Mouse (Mus musculus): ENCODE data around the gene Nenf. TPM values are rescaled to one million over a fixed set of nuclear protein-coding genes. Genes with fewer than 3 reads are reported as not detected.

Nenf gene
- polyA plus RNA-seq (2014; fragmentation: Nextera tagmentation; extraction: Ambion mirVana) = 138 and 157 TPM in 2 replicates

DNA sequence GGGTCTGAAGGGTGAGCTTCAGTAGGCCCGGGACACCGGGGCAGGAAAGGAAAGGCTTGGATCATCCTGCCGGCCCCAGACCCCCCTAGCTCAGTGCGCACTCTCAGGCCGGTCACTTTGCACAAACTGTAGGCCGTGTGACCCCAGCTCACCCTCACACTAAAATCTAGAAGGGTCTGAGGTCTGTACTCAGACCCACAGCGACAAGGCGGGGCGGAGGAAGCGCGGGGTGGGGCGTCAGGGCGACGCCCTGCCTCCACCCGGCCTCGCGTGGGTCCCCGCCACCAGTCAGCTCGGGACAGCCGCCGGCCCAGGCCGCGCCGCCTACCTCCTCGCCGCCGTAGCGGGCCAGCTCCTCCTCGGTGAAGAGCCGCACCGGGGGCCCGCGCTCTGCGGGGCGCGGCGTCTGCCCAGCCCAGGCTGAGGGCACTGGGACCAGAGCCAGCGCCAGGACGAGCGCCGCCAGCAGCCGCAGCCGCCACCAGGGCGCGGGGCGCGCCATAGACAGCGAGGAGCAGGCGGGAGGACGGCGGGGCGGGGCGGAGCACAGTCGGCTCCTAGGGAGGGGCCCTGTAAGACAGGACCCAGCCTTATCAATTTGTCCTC, at the start of gene Nenf:
Gene Nenf (minus strand): TSS at position 604 of the 606 bp plus-strand sequence.
- WGBS = under 1% methylated on average over 54 of the region's 54 CpGs
- peaks cover 11 to 13% of the 10 kb centered on the region in 2 experiments for H3K4me1 ChIP-seq (ENCODE audit: control insufficient read depth in 2 of 2, insufficient read depth in 2 of 2, low read length in 2 of 2)

DNA sequence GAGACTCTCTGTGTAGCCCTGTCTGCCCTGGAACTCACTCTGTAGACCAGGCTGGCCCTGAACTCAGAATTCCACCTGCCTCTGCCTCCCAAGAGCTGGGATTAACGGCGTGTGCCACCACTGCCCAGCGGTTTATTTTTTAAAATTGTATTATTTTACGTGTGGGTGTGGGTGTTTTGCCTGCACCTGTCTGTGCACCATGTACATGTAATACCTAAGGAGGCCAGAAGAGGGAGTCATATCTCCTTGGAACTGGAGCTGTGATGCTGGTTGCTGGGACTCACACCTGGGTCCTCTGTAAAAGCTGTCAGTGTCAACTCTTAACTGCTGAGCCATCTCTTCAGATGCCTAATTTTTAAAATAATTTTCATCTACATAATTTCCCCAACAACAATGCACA, 46.5 kb upstream of the Nenf start:
- no peak for ATAC-seq (ENCODE audit: insufficient number of reproducible peaks, insufficient read depth, low FRiP score, low read depth)
- H3K36me3 ChIP-seq (ENCODE audit: control insufficient read depth, insufficient read depth, low read length) = peaks cover 67% of the 10 kb centered on the region
- H3K4me3 ChIP-seq (ENCODE audit: control insufficient read depth in 1 of 2, insufficient read depth in 1 of 2, low read depth in 1 of 2, low read length in 2 of 2) = no peak overlapping the region
- WGBS = 77% methylated on average over 4 of the region's 4 CpGs
- H3K27me3 ChIP-seq (ENCODE audit: control insufficient read depth, insufficient read depth, low read length) = no peaks in the 10 kb centered on the region
- H3K27ac ChIP-seq (replicated peaks in 1 of 2; ENCODE audit: control insufficient read depth in 1 of 2, insufficient read depth in 1 of 2, low read depth in 2 of 2, low read length in 2 of 2) = no peak overlapping the region
- H3K9me3 ChIP-seq (ENCODE audit: control insufficient read depth, low read length) = no peaks in the 10 kb centered on the region
- H3K4me1 ChIP-seq (ENCODE audit: control insufficient read depth in 2 of 2, insufficient read depth in 2 of 2, low read length in 2 of 2) = no peaks in the 10 kb centered on the region
- H3K4me2 ChIP-seq (ENCODE audit: low read length) = no peak overlapping the region
- H3K9ac ChIP-seq (ENCODE audit: low read length) = no peak overlapping the region

More for the DNA sequence above, at the start of gene Nenf:
- peak; percentile 87 for ATAC-seq (ENCODE audit: insufficient number of reproducible peaks, insufficient read depth, low FRiP score, low read depth)
- Histone ChIP-seq H3K9ac (ENCODE audit: low read length) (peak within 1 kb of the TSS; percentile 84), H3K27me3 (ENCODE audit: control insufficient read depth, insufficient read depth, low read length) (no peaks in the 10 kb centered on the region), H3K4me3 (ENCODE audit: control insufficient read depth in 1 of 2, insufficient read depth in 1 of 2, low read depth in 1 of 2, low read length in 2 of 2) (peak within 1 kb of the TSS; percentile 75 to 78), H3K9me3 (ENCODE audit: control insufficient read depth, low read length) (0 out of 2 replicates have a peak, but pooled peaks cover 3% of the 10 kb centered on the region), H3K4me2 (ENCODE audit: low read length) (peak within 1 kb of the TSS; percentile 72), H3K27ac (replicated peaks in 1 of 2; ENCODE audit: control insufficient read depth in 1 of 2, insufficient read depth in 1 of 2, low read depth in 2 of 2, low read length in 2 of 2) (peak within 1 kb of the TSS; percentile 53 to 78), H3K36me3 (ENCODE audit: control insufficient read depth, insufficient read depth, low read length) (no peaks in the 10 kb centered on the region)

DNA sequence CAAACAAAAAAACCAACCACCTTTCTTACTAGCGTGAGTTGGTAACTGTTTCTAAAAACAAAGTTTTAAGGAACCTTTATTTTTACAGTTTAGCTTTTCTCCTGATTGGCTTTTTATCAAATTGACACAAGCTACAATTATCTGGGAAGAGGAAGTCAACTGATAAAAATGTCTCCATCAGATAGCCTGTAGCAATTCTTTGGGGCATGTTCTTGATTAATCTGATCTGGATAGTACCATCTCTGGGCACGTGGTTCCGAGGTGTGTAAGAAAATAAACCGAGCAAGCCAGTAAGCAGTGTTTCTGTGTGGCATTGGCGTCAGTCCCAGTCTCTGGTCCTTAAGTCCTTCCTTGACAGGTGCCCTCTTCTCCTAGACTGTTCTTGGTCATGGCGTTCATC, 44.4 kb upstream of the Nenf start:
- Histone ChIP-seq H3K9me3 (ENCODE audit: control insufficient read depth, low read length) (no peaks in the 10 kb centered on the region), H3K27ac (replicated peaks in 1 of 2; ENCODE audit: control insufficient read depth in 1 of 2, insufficient read depth in 1 of 2, low read depth in 2 of 2, low read length in 2 of 2) (no peak overlapping the region), H3K4me1 (ENCODE audit: control insufficient read depth in 2 of 2, insufficient read depth in 2 of 2, low read length in 2 of 2) (no peaks in the 10 kb centered on the region), H3K9ac (ENCODE audit: low read length) (no peak overlapping the region), H3K36me3 (ENCODE audit: control insufficient read depth, insufficient read depth, low read length) (peaks cover 73% of the 10 kb centered on the region), H3K4me2 (ENCODE audit: low read length) (no peak overlapping the region), H3K4me3 (ENCODE audit: control insufficient read depth in 1 of 2, insufficient read depth in 1 of 2, low read depth in 1 of 2, low read length in 2 of 2) (no peak overlapping the region), H3K27me3 (ENCODE audit: control insufficient read depth, insufficient read depth, low read length) (no peaks in the 10 kb centered on the region)
- ATAC-seq (ENCODE audit: insufficient number of reproducible peaks, insufficient read depth, low FRiP score, low read depth) = no peak
- WGBS = 73% methylated on average over 6 of the region's 6 CpGs

DNA sequence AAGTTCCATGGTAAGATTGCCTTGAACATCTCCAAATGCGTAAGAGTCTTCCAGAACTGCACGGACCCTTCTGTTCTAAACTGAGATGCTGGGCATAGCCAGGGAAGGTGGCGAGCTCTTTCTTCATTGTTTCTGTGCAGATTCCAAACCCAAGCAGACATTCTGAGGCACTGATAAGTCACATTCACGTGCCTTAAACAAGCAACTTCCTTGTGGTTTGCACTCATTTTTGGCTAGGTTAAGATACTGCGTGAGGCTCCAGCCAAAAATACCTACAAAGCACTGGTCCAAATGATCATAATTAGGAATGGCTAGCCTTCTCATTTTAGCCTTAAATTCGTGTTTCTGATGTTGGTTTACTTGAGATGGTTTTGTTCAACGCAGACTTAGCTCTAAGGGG, 41.5 kb upstream of the Nenf start:
- H3K27me3 ChIP-seq (ENCODE audit: control insufficient read depth, insufficient read depth, low read length) = no peaks in the 10 kb centered on the region
- no peak overlapping the region for H3K4me2 ChIP-seq (ENCODE audit: low read length)
- 75% methylated on average over 7 of the region's 7 CpGs for WGBS
- H3K36me3 ChIP-seq (ENCODE audit: control insufficient read depth, insufficient read depth, low read length) = peaks cover 80% of the 10 kb centered on the region
- H3K9ac ChIP-seq (ENCODE audit: low read length) = no peak overlapping the region
- H3K27ac ChIP-seq (replicated peaks in 1 of 2; ENCODE audit: control insufficient read depth in 1 of 2, insufficient read depth in 1 of 2, low read depth in 2 of 2, low read length in 2 of 2) = no peak overlapping the region
- no peaks in the 10 kb centered on the region for H3K9me3 ChIP-seq (ENCODE audit: control insufficient read depth, low read length)
- ATAC-seq (ENCODE audit: insufficient number of reproducible peaks, insufficient read depth, low FRiP score, low read depth) = no peak
- no peak overlapping the region for H3K4me3 ChIP-seq (ENCODE audit: control insufficient read depth in 1 of 2, insufficient read depth in 1 of 2, low read depth in 1 of 2, low read length in 2 of 2)
- H3K4me1 ChIP-seq (ENCODE audit: control insufficient read depth in 2 of 2, insufficient read depth in 2 of 2, low read length in 2 of 2) = no peaks in the 10 kb centered on the region

- ATAC-seq (ENCODE audit: insufficient number of reproducible peaks, insufficient read depth, low FRiP score, low read depth) = no peak
- Histone ChIP-seq H3K9ac (ENCODE audit: low read length) (no peak overlapping the region), H3K36me3 (ENCODE audit: control insufficient read depth, insufficient read depth, low read length) (peaks cover 85% of the 10 kb centered on the region), H3K9me3 (ENCODE audit: control insufficient read depth, low read length) (no peaks in the 10 kb centered on the region), H3K27me3 (ENCODE audit: control insufficient read depth, insufficient read depth, low read length) (no peaks in the 10 kb centered on the region), H3K4me1 (ENCODE audit: control insufficient read depth in 2 of 2, insufficient read depth in 2 of 2, low read length in 2 of 2) (no peaks in the 10 kb centered on the region), H3K27ac (replicated peaks in 1 of 2; ENCODE audit: control insufficient read depth in 1 of 2, insufficient read depth in 1 of 2, low read depth in 2 of 2, low read length in 2 of 2) (no peak overlapping the region), H3K4me3 (ENCODE audit: control insufficient read depth in 1 of 2, insufficient read depth in 1 of 2, low read depth in 1 of 2, low read length in 2 of 2) (no peak overlapping the region), H3K4me2 (ENCODE audit: low read length) (no peak overlapping the region)
- 43% methylated on average over 1 of the region's 1 CpGs for WGBS
Observed at GRCm38 (mm10) chr1:191356936-191357335, 38.9 kb upstream of the Nenf start.

- no peak overlapping the region for H3K4me2 ChIP-seq (ENCODE audit: low read length)
- H3K27ac ChIP-seq (replicated peaks in 1 of 2; ENCODE audit: control insufficient read depth in 1 of 2, insufficient read depth in 1 of 2, low read depth in 2 of 2, low read length in 2 of 2) = no peak overlapping the region
- H3K9me3 ChIP-seq (ENCODE audit: control insufficient read depth, low read length) = no peaks in the 10 kb centered on the region
- H3K4me1 ChIP-seq (ENCODE audit: control insufficient read depth in 2 of 2, insufficient read depth in 2 of 2, low read length in 2 of 2) = peaks cover 9 to 16% of the 10 kb centered on the region in 2 experiments
- H3K36me3 ChIP-seq (ENCODE audit: control insufficient read depth, insufficient read depth, low read length) = peaks cover 93% of the 10 kb centered on the region
- H3K4me3 ChIP-seq (ENCODE audit: control insufficient read depth in 1 of 2, insufficient read depth in 1 of 2, low read depth in 1 of 2, low read length in 2 of 2) = no peak overlapping the region
- H3K27me3 ChIP-seq (ENCODE audit: control insufficient read depth, insufficient read depth, low read length) = no peaks in the 10 kb centered on the region
- WGBS = 90% methylated on average over 4 of the region's 4 CpGs
- no peak for ATAC-seq (ENCODE audit: insufficient number of reproducible peaks, insufficient read depth, low FRiP score, low read depth)
- H3K9ac ChIP-seq (ENCODE audit: low read length) = no peak overlapping the region
Observed at GRCm38 (mm10) chr1:191353836-191354235, 35.8 kb upstream of the Nenf start.

- 63% methylated on average over 14 of the region's 14 CpGs for WGBS
- Histone ChIP-seq H3K27me3 (ENCODE audit: control insufficient read depth, insufficient read depth, low read length) (no peaks in the 10 kb centered on the region), H3K36me3 (ENCODE audit: control insufficient read depth, insufficient read depth, low read length) (peaks cover 88% of the 10 kb centered on the region), H3K9ac (ENCODE audit: low read length) (no peak overlapping the region), H3K4me1 (ENCODE audit: control insufficient read depth in 2 of 2, insufficient read depth in 2 of 2, low read length in 2 of 2) (peaks cover 14 to 25% of the 10 kb centered on the region in 2 experiments), H3K27ac (replicated peaks in 1 of 2; ENCODE audit: control insufficient read depth in 1 of 2, insufficient read depth in 1 of 2, low read depth in 2 of 2, low read length in 2 of 2) (no peak overlapping the region), H3K9me3 (ENCODE audit: control insufficient read depth, low read length) (no peaks in the 10 kb centered on the region), H3K4me2 (ENCODE audit: low read length) (no peak overlapping the region), H3K4me3 (ENCODE audit: control insufficient read depth in 1 of 2, insufficient read depth in 1 of 2, low read depth in 1 of 2, low read length in 2 of 2) (no peak overlapping the region)
- no peak for ATAC-seq (ENCODE audit: insufficient number of reproducible peaks, insufficient read depth, low FRiP score, low read depth)
Observed at GRCm38 (mm10) chr1:191352786-191353488, 34.9 kb upstream of the Nenf start.

All from heart, embryonic 14.5 days (tissue).